Mouse (Mus musculus): ENCODE measurements around the gene Sae1. TPM values are rescaled to one million over a fixed set of nuclear protein-coding genes. Genes with fewer than 3 reads are reported as not detected.
A peak's percentile ranks its signal among the peaks of the same experiment; 100 is the strongest.

Sae1 gene
- polyA plus RNA-seq, 1 experiment, result 61.0 TPM

DNA sequence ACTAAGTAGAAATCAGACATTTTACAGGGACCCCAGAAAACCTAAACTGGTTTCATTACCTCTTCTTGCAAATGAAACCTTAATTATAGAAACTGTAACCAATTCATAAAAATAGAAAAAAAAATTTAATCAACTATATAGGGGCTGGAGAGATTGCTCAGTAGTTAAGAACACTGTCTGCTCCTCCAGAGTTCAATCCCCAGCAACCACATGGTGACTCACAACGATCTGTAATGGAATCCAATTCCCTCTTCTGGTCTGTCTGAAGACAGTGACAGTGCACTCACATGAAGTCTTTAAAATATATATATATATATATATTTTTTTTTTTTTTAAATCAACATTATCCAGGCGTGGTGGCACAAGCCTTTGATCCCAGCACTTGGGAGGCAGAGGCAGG is 100.6 kb downstream of the Sae1 start:
- WGBS, result 69% methylated on average over 2 of the region's 2 CpGs
- no peak overlapping the region for H3K27ac ChIP-seq (ENCODE audit: control insufficient read depth, insufficient read depth, low read length)

DNA sequence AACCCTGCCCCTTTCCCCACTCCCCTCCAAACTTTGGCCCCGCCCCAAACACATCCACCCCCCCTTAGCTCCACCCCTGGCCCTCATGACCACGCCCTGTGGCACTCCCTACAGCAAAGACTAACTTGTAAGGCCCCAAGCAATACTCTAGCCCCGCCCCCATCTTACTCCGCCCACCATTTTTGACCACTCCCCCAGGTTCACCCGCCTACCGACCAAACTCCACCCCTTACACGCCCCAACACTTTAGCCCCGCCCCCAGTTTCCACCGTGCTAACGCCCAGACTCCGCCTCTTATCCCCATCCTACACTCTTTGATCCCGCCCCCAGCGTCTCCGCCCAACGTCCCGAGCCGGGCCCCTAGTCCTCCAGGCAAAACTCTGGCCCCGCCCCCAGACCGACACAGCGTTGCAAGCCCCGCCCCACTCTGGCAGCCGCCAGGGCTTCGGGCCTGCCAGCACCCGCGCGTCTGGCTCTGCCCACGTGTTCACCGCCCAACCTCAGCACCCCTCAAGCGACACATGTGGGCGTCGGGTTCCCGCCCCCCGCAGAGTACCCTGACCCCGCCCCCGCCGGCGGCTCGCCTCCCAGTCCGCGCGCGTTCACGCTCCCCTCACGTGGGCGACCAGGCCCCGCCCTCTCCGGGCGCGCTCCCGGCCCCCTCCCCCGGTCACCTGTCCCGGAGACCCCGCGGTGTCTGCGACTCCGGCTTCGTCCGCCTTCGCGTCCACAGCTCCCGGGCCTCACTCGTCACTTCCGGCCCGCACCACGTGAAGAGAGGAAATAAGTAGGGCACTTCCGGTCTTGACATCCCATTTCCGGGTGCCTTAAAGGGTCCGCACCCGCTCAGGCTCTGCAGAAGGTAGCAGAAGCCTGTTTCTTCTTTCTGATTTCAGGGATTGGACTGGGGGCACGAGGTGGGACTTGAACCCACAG is 101.3 kb downstream of the Sae1 start, which contains the start of gene Ccdc9:
TSS of gene Ccdc9 (minus strand) at position 770 of the 936 bp plus-strand sequence.
- H3K36me3 ChIP-seq (ENCODE audit: control insufficient read depth, insufficient read depth, low read length), result peaks cover 18% of the 10 kb centered on the region
- peaks cover 12% of the 10 kb centered on the region for H3K4me1 ChIP-seq (replicated peaks; ENCODE audit: control insufficient read depth, insufficient read depth, low read length)
- H3K27me3 ChIP-seq (ENCODE audit: control insufficient read depth, insufficient read depth, low read length), result no peaks in the 10 kb centered on the region
- H3K4me3 ChIP-seq (ENCODE audit: control insufficient read depth, insufficient read depth, low read length), result peak within 1 kb of the TSS; percentile 57
- WGBS, result under 1% methylated on average over 66 of the region's 70 CpGs
- H3K27ac ChIP-seq (ENCODE audit: control insufficient read depth, insufficient read depth, low read length), result peak within 1 kb of the TSS; percentile 42; the same call in 1 of the 2 replicates
- DNase-seq, result peak; percentile 99
- TF ChIP-seq POLR2A (IDR thresholded peaks at IDR 0.05; ENCODE audit: control insufficient read depth, extremely low read depth, insufficient read depth, low read length, poor library complexity) (peak; percentile 51; the same call in 1 of the 2 replicates), CTCF (IDR thresholded peaks at IDR 0.05; ENCODE audit: borderline replicate concordance, control insufficient read depth, extremely low read depth, insufficient read depth, low read length, poor library complexity) (no peak)

More for the DNA sequence above, 100.6 kb downstream of the Sae1 start:
- Histone ChIP-seq H3K4me1 (replicated peaks; ENCODE audit: control insufficient read depth, insufficient read depth, low read length) (peaks cover 12% of the 10 kb centered on the region), H3K36me3 (ENCODE audit: control insufficient read depth, insufficient read depth, low read length) (peaks cover 17% of the 10 kb centered on the region), H3K4me3 (ENCODE audit: control insufficient read depth, insufficient read depth, low read length) (no peak overlapping the region), H3K27me3 (ENCODE audit: control insufficient read depth, insufficient read depth, low read length) (no peaks in the 10 kb centered on the region)
- TF ChIP-seq CTCF (IDR thresholded peaks at IDR 0.05; ENCODE audit: borderline replicate concordance, control insufficient read depth, extremely low read depth, insufficient read depth, low read length, poor library complexity) (no peak), POLR2A (IDR thresholded peaks at IDR 0.05; ENCODE audit: control insufficient read depth, extremely low read depth, insufficient read depth, low read length, poor library complexity) (no peak)
- no peak for DNase-seq

DNA sequence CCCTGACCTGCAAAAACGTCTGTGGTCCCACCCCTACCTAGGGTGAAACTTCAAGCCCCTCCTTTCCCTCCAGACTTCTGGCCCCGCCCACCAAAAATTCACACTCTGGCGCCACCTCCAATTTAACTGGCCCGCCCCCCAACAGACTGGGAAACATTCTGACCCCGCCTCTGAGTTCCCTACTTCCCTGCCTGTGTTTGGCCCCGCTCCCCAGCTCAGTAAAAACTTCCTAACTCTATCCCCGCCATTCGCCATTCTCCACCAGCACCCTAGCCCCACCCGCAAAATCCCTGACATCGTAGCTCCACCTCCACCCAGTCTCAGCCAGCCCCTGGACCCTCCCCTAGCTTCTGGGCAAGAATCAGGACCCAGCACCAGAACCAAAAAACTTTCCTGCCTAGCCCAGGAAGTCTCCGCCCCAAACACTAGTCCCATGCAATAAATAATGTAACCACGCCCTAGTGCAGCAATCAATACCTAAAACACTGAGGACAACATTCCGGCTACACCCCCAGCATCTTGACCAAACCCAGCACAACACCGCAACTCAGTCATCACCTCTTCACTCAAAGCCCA is 102.1 kb downstream of the Sae1 start:
- Histone ChIP-seq H3K4me1 (replicated peaks; ENCODE audit: control insufficient read depth, insufficient read depth, low read length) (peaks cover 12% of the 10 kb centered on the region), H3K27me3 (ENCODE audit: control insufficient read depth, insufficient read depth, low read length) (no peaks in the 10 kb centered on the region), H3K4me3 (ENCODE audit: control insufficient read depth, insufficient read depth, low read length) (peak overlapping the region; percentile 57), H3K27ac (ENCODE audit: control insufficient read depth, insufficient read depth, low read length) (peak overlapping the region; percentile 6; the same call in 1 of the 2 replicates), H3K36me3 (ENCODE audit: control insufficient read depth, insufficient read depth, low read length) (peaks cover 21% of the 10 kb centered on the region)
- DNase-seq, result peak; percentile 63
- TF ChIP-seq POLR2A (IDR thresholded peaks at IDR 0.05; ENCODE audit: control insufficient read depth, extremely low read depth, insufficient read depth, low read length, poor library complexity) (no peak), CTCF (IDR thresholded peaks at IDR 0.05; ENCODE audit: borderline replicate concordance, control insufficient read depth, extremely low read depth, insufficient read depth, low read length, poor library complexity) (no peak)
- 3% methylated on average over 14 of the region's 14 CpGs for WGBS

DNA sequence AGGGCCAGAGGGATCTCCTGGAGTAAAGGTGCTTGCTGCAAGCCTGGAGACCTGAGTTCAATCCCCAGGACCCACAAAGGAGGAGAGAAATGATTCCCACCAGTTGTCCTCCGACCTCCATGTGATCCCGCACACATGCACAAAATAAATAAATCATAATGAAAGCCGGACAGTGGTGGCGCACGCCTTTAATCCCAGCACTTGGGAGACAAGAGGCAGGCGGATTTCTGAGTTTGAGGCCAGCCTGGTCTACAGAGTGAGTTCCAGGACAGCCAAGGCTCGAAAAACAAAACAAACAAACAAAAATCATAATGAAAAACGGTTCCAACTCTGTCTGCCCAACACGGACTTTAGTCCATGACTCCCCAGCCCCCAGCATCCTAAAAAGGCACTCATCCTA is 102.7 kb downstream of the Sae1 start:
- WGBS, result 82% methylated on average over 9 of the region's 9 CpGs
- Histone ChIP-seq H3K27ac (ENCODE audit: control insufficient read depth, insufficient read depth, low read length) (no peak overlapping the region), H3K4me1 (replicated peaks; ENCODE audit: control insufficient read depth, insufficient read depth, low read length) (peaks cover 12% of the 10 kb centered on the region), H3K27me3 (ENCODE audit: control insufficient read depth, insufficient read depth, low read length) (no peaks in the 10 kb centered on the region), H3K4me3 (ENCODE audit: control insufficient read depth, insufficient read depth, low read length) (no peak overlapping the region), H3K36me3 (ENCODE audit: control insufficient read depth, insufficient read depth, low read length) (peaks cover 21% of the 10 kb centered on the region)
- no peak for TF ChIP-seq POLR2A (IDR thresholded peaks at IDR 0.05; ENCODE audit: control insufficient read depth, extremely low read depth, insufficient read depth, low read length, poor library complexity)
- no peak for TF ChIP-seq CTCF (IDR thresholded peaks at IDR 0.05; ENCODE audit: borderline replicate concordance, control insufficient read depth, extremely low read depth, insufficient read depth, low read length, poor library complexity)
- no peak for DNase-seq

DNA sequence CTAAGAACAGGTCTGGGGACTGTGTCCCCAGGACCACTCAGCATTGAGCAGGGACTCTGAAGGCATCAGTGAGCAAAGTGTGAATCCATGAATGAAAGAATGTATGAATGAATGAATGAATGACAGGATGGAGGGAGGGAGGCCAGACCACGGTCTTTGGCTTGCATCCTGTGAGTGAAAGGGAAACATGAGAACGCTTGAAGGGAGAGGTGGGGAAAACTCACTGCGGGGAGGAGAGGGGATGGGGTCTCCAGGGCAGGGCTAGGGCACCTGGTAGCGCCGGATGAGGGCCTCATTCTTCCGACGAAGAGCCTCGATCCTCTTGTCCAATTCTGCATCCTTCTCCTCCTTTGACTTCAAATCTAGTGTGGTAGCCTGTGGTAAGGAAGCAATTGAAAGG is 103.6 kb downstream of the Sae1 start:
- no peak for TF ChIP-seq POLR2A (IDR thresholded peaks at IDR 0.05; ENCODE audit: control insufficient read depth, extremely low read depth, insufficient read depth, low read length, poor library complexity)
- TF ChIP-seq CTCF (IDR thresholded peaks at IDR 0.05; ENCODE audit: borderline replicate concordance, control insufficient read depth, extremely low read depth, insufficient read depth, low read length, poor library complexity), result no peak

DNA sequence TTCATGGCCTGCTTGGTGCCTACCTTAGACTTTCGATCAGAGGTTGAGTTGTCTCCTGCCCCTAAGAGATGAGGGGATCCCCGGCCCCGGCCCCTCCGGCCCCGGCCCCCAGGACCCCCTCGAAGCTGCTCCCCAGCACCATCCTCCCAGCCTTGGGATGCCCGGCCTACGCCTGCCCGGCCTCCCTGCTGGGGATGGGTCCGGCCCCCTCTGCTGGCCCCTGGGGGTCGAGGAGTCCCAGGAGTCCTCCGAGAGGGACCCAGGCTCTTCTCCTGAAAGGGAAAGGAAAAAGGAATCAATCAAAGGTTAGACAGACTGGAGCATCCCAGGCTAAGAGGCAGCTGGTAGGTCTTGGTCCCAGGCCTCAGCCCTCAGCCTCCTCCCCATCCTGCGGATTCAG is 105.3 kb downstream of the Sae1 start:
- H3K4me1 ChIP-seq (replicated peaks; ENCODE audit: control insufficient read depth, insufficient read depth, low read length), result peaks cover 12% of the 10 kb centered on the region
- no peak for DNase-seq
- peaks cover 21% of the 10 kb centered on the region for H3K36me3 ChIP-seq (ENCODE audit: control insufficient read depth, insufficient read depth, low read length)
- H3K27me3 ChIP-seq (ENCODE audit: control insufficient read depth, insufficient read depth, low read length), result no peaks in the 10 kb centered on the region
- TF ChIP-seq POLR2A (IDR thresholded peaks at IDR 0.05; ENCODE audit: control insufficient read depth, extremely low read depth, insufficient read depth, low read length, poor library complexity) (no peak), CTCF (IDR thresholded peaks at IDR 0.05; ENCODE audit: borderline replicate concordance, control insufficient read depth, extremely low read depth, insufficient read depth, low read length, poor library complexity) (no peak)
- no peak overlapping the region for H3K4me3 ChIP-seq (ENCODE audit: control insufficient read depth, insufficient read depth, low read length)
- 96% methylated on average over 13 of the region's 13 CpGs for WGBS
- H3K27ac ChIP-seq (ENCODE audit: control insufficient read depth, insufficient read depth, low read length), result no peak overlapping the region

More for the DNA sequence above, 103.6 kb downstream of the Sae1 start:
- Histone ChIP-seq H3K27ac (ENCODE audit: control insufficient read depth, insufficient read depth, low read length) (no peak overlapping the region), H3K4me3 (ENCODE audit: control insufficient read depth, insufficient read depth, low read length) (no peak overlapping the region), H3K4me1 (replicated peaks; ENCODE audit: control insufficient read depth, insufficient read depth, low read length) (peaks cover 12% of the 10 kb centered on the region), H3K36me3 (ENCODE audit: control insufficient read depth, insufficient read depth, low read length) (peaks cover 21% of the 10 kb centered on the region), H3K27me3 (ENCODE audit: control insufficient read depth, insufficient read depth, low read length) (no peaks in the 10 kb centered on the region)
- 94% methylated on average over 8 of the region's 8 CpGs for WGBS
- no peak for DNase-seq

Data from thymus, adult 2 months (tissue).